Mouse (Mus musculus) neural tube, embryonic 14.5 days (tissue): Measurements from ENCODE around the gene Gabarapl2. TPM values are rescaled to one million over a fixed set of nuclear protein-coding genes. Genes with fewer than 3 reads are reported as not detected.

Experiments
- ATAC-seq: fragments of 200-750 bp; cut with Nextera tagmentation; 2 replicates; pipeline ENCODE4 v1.8.0; 2017; ENCODE audit warnings: low read depth, mild to moderate bottlenecking, moderate TSS enrichment, moderate library complexity
- H3K27ac ChIP-seq: fragments of 300-500 bp; sonication (generic); 2 replicates; pipeline ENCODE4 v1.5.1; 2014; ENCODE audit warnings: low read depth, mild to moderate bottlenecking, control low read depth, low read length, moderate library complexity, mixed read lengths
- H3K27me3 ChIP-seq: fragments of 300-500 bp; sonication (generic); 2 replicates; pipeline ENCODE4 v1.6.1; 2014; ENCODE audit warnings: low read length; ENCODE audit not compliant: control insufficient read depth, insufficient read depth
- H3K36me3 ChIP-seq: fragments of 300-500 bp; sonication (generic); 2 replicates; pipeline ENCODE4 v1.6.1; 2014; ENCODE audit warnings: low read length, mixed read lengths; ENCODE audit not compliant: control insufficient read depth, insufficient read depth
- H3K4me1 ChIP-seq: fragments of 300-500 bp; sonication (generic); 2 replicates; pipeline ENCODE4 v1.6.1; 2014; ENCODE audit warnings: low read length; ENCODE audit not compliant: control insufficient read depth, insufficient read depth
- H3K4me2 ChIP-seq: fragments of 300-500 bp; sonication (generic); 2 replicates; pipeline ENCODE4 v1.6.1; 2014; ENCODE audit warnings: mild to moderate bottlenecking, low read depth, low read length, control low read depth
- H3K4me3 ChIP-seq: fragments of 300-500 bp; sonication (generic); 2 replicates; pipeline ENCODE4 v1.5.1; 2014; ENCODE audit warnings: low read depth, low read length, control low read depth, mixed read lengths
- H3K9ac ChIP-seq: fragments of 300-500 bp; sonication (generic); replicated peaks from 2 replicates; pipeline ENCODE4 v1.6.1; 2014; ENCODE audit warnings: low read depth, mild to moderate bottlenecking, control low read depth, low read length, mixed read lengths
- H3K9me3 ChIP-seq: fragments of 300-500 bp; sonication (generic); 2 replicates; pipeline ENCODE4 v1.6.1; 2016; ENCODE audit warnings: low read length; ENCODE audit not compliant: control insufficient read depth
- WGBS: fragments of 180-500 bp; shearing (Covaris S2); extraction: QIAGEN DNeasy Blood & Tissue Kit; methylation state at CpG from one replicate; pipeline ENCODE4 v1.1.7; 2014; 5-methylcytosine and 5-hydroxymethylcytosine counted together
- polyA plus RNA-seq: library from polyadenylated mRNA; unstranded; fragments of >200 nt; fragmentation: Nextera tagmentation; extraction: Ambion mirVana; gene quantifications from 2 replicates; pipeline ENCODE4 v1.2.1, GENCODE M21; 2014

The Gabarapl2 gene
- polyA plus RNA-seq, 1 experiment from 2014 or later, result 486 TPM

DNA sequence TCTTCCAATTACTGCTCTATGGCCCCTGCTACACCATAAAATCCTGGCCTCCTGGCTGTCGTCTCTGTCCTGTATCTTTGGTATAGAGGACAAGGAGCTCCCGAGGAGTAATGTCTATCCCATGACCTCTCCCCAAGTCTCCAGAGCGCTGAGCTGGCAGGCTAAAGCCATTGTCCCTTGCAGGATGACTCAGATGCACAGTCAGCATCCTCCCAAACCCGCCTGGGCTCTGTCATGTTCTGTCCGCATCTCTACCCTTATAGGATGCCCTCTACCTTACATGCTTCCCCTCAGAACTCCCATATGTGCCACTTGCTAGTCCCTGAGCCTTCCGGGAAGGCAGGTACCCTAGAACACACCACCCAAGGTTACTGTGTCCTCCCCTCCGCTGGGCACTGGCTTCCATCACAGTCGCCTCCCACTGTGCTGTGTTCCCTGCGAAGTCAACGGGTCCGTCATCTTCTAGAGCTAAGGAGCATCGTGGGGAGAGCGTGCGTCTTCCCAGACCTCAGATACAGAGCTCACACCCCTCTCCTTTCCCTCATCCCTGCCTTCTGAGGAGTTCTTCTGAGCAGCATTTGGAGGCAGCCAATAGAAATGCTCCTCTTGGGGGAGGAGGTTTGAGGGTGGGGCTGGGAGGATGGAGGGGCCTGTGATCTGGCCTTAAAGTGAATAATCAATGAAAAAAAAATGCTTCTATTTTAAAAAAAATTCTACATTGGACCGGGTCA is 20.3 kb downstream of the Gabarapl2 start:
- no peak overlapping the region for H3K27ac ChIP-seq
- H3K9ac ChIP-seq, result no peak overlapping the region
- no peaks in the 10 kb centered on the region for H3K27me3 ChIP-seq
- H3K4me3 ChIP-seq, result no peak overlapping the region
- no peaks in the 10 kb centered on the region for H3K9me3 ChIP-seq
- no peaks in the 10 kb centered on the region for H3K4me1 ChIP-seq
- H3K36me3 ChIP-seq, result peaks cover 9% of the 10 kb centered on the region; the same call in 1 of the 2 replicates
- 69% methylated on average over 15 of the region's 15 CpGs for WGBS
- no peak for ATAC-seq
- no peak overlapping the region for H3K4me2 ChIP-seq

DNA sequence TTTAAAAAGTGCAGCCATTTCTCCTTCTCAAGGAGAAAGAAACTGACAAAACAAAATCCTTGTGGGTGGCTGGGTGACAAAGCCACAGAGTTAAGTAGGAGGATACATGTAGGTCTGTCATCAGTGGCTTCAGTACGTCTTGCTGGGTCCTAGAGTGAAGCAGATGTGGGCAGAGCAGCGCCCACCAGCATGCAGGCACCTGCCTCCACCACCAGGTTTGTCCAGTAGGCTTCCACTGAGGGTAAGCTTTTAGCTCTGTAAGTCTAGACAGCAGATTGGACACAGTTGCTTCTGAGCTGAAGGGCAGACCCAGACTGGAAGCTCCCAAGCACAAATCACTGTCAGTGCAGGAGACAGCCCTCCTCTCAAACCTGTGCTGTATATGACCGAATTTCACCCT is 20.8 kb downstream of the Gabarapl2 start:
- H3K27me3 ChIP-seq, result no peaks in the 10 kb centered on the region
- H3K36me3 ChIP-seq, result peaks cover 8% of the 10 kb centered on the region; the same call in 1 of the 2 replicates
- no peak for ATAC-seq
- no peak overlapping the region for H3K4me2 ChIP-seq
- H3K4me3 ChIP-seq, result no peak overlapping the region
- 72% methylated on average over 3 of the region's 3 CpGs for WGBS
- no peak overlapping the region for H3K9ac ChIP-seq
- no peak overlapping the region for H3K27ac ChIP-seq
- no peaks in the 10 kb centered on the region for H3K9me3 ChIP-seq
- H3K4me1 ChIP-seq, result no peaks in the 10 kb centered on the region

DNA sequence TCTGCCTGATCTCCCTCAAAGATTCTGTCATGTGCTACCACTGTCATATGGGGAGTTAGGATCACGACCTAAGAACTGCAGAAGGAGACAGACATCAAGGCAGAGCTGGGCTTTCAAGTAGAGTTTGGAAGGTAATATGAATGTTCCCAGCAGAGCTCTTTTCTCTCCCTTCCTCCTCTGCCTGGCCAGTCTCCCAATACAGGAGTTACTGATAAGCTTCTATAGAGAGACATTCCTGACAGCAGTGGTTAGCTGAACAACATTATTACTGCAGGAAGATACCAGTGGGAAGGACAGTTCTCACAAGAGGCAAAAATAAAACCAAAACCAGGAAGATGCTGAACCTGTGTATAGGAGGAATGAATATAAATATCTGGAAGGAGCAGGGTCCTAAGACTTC is 22.1 kb downstream of the Gabarapl2 start:
- H3K4me1 ChIP-seq, result no peaks in the 10 kb centered on the region
- no peaks in the 10 kb centered on the region for H3K27me3 ChIP-seq
- H3K4me3 ChIP-seq, result no peak overlapping the region
- 84% methylated on average over 1 of the region's 1 CpGs for WGBS
- no peaks in the 10 kb centered on the region for H3K36me3 ChIP-seq
- H3K9me3 ChIP-seq, result no peaks in the 10 kb centered on the region
- H3K4me2 ChIP-seq, result no peak overlapping the region
- H3K9ac ChIP-seq, result no peak overlapping the region
- ATAC-seq, result no peak
- no peak overlapping the region for H3K27ac ChIP-seq

DNA sequence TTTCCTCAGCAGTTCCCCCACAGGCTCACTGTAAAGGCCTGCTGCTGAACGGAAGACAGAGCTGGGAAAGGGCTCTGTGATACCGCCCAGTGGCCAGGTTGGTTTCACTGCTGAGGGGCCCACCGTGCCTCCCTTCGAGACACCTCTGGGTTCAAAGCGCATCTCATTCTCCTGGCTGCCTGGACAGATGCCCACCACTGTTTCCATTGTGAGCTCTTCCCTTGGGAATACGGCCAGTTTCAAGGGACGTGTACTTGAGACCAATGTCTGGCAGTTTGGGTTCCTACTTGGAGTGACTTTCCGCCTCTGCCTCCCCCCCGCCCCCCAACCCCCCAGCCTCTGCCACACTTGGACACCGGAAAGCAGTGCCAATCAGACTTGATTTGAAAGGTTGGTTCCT is 22.6 kb downstream of the Gabarapl2 start:
- 62% methylated on average over 10 of the region's 10 CpGs for WGBS
- H3K36me3 ChIP-seq, result no peaks in the 10 kb centered on the region
- H3K27ac ChIP-seq, result no peak overlapping the region
- no peaks in the 10 kb centered on the region for H3K9me3 ChIP-seq
- H3K4me2 ChIP-seq, result no peak overlapping the region
- ATAC-seq, result no peak
- no peaks in the 10 kb centered on the region for H3K27me3 ChIP-seq
- no peak overlapping the region for H3K4me3 ChIP-seq
- H3K9ac ChIP-seq, result no peak overlapping the region
- H3K4me1 ChIP-seq, result no peaks in the 10 kb centered on the region

DNA sequence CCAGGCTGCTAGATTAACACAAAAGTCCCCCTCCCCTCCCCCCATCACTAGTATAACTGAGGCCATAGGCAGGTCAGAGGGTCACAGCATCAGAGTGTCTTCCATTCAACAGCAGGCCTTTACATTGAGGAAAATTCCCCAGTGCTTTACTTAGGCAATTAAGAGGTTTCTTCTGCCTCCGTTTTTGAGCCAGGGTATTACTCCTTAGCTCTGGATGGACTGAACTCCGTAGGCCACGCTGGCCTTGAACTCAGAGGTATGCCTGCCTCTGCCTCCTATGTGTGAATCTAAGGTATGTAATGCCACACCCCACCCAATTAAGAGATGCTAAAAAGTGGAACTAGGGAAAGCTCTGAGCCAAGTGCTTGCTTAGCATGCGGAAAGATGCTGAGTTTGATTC is 23.0 kb downstream of the Gabarapl2 start:
- Histone ChIP-seq H3K4me2 (no peak overlapping the region), H3K4me1 (no peaks in the 10 kb centered on the region), H3K9me3 (no peaks in the 10 kb centered on the region), H3K9ac (no peak overlapping the region), H3K4me3 (no peak overlapping the region), H3K27me3 (no peaks in the 10 kb centered on the region), H3K27ac (no peak overlapping the region), H3K36me3 (no peaks in the 10 kb centered on the region)
- 83% methylated on average over 4 of the region's 4 CpGs for WGBS
- ATAC-seq, result no peak

DNA sequence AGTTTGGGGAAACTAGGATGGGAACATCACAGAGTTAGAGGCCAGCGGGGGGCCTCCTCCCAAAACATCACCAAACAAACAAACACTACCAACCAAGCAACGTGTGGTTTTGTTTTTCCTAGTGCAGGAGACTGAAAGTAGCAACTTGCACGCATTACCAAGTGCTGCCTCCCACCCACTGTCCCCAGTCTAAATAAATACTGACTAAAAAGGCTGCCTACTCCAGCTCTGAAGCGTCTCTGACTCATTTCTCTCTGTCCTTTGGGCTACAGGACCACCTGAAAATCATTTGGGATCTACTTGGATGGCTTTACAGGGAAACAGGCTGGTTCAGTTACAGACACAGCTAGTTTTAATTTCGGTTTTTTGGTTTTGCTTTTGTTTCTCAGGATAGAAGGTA is 23.8 kb downstream of the Gabarapl2 start:
- Histone ChIP-seq H3K4me1 (no peaks in the 10 kb centered on the region), H3K4me3 (no peak overlapping the region), H3K9me3 (no peaks in the 10 kb centered on the region), H3K9ac (no peak overlapping the region), H3K4me2 (no peak overlapping the region), H3K27ac (no peak overlapping the region), H3K36me3 (no peaks in the 10 kb centered on the region), H3K27me3 (no peaks in the 10 kb centered on the region)
- WGBS, result 71% methylated on average over 5 of the region's 5 CpGs
- ATAC-seq, result no peak

DNA sequence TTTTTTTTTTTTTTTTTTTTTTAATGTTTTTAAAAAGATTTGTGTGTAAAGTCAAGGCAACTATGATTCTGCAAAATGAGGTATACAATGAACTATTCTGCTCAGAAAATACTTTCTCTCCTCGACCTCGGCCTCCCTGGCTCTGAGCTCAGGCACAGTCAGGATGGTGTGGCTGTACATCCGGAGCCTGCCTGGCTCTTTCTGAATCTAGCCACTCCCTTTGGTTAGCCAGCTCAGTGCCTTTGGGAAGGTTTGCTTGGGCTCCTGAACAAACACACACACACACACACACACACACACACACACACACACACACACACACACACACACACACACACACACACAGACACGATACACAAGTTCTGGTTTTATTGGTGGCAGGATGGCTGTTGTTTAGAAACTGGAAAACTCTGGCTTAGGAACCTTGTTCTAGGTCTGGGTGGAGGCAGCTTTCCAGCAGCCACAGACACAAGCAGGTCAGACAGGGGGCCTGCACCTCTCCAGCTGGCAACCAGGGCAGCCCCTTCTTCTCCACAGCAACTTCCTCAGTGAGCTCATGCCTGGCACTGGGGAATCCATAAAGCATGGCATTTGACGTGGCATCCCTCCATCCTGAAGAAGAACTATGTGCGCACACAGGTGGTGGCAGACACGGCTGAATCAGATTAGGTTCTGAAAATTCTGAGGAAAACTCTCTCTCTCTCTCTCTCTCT is 24.5 kb downstream of the Gabarapl2 start:
- no peak overlapping the region for H3K4me3 ChIP-seq
- H3K27ac ChIP-seq, result no peak overlapping the region
- no peak overlapping the region for H3K9ac ChIP-seq
- no peak for ATAC-seq
- H3K36me3 ChIP-seq, result no peaks in the 10 kb centered on the region
- no peaks in the 10 kb centered on the region for H3K4me1 ChIP-seq
- H3K27me3 ChIP-seq, result no peaks in the 10 kb centered on the region
- H3K9me3 ChIP-seq, result no peaks in the 10 kb centered on the region
- WGBS, result 80% methylated on average over 7 of the region's 7 CpGs
- H3K4me2 ChIP-seq, result no peak overlapping the region

DNA sequence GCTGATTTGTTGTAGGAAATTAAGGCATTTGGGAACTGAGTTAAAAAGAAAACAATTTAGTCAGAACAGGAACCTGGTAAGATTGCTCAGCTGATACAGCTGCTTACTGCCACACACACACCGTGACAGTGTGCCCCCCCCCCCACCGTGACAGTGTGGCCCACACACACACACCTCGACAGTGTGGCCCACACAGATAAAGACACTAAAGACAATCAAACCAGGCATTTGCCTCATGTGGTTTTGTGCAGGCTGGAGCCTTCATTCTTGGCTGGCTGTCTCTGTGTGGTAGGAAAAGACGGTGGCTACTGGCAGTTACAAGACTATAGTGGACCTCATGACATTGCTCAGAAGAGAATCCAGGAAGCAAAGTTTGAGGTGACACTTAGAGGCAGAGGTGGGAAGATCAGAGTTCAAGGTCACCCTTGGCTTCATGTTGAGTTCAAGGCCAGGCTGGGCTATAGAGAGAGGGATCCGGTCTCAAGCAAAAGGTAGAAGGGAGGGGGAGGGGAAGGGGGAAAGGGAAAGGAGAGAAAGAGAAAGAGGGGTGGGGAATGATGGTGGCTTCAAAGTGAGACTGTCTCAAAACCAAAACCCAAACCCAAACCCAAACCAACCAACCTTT is 26.9 kb downstream of the Gabarapl2 start:
- no peak overlapping the region for H3K27ac ChIP-seq
- no peaks in the 10 kb centered on the region for H3K36me3 ChIP-seq
- no peak overlapping the region for H3K4me2 ChIP-seq
- H3K4me1 ChIP-seq, result no peaks in the 10 kb centered on the region
- 81% methylated on average over 5 of the region's 5 CpGs for WGBS
- H3K9me3 ChIP-seq, result no peaks in the 10 kb centered on the region
- ATAC-seq, result no peak
- no peaks in the 10 kb centered on the region for H3K27me3 ChIP-seq
- no peak overlapping the region for H3K9ac ChIP-seq
- H3K4me3 ChIP-seq, result no peak overlapping the region

DNA sequence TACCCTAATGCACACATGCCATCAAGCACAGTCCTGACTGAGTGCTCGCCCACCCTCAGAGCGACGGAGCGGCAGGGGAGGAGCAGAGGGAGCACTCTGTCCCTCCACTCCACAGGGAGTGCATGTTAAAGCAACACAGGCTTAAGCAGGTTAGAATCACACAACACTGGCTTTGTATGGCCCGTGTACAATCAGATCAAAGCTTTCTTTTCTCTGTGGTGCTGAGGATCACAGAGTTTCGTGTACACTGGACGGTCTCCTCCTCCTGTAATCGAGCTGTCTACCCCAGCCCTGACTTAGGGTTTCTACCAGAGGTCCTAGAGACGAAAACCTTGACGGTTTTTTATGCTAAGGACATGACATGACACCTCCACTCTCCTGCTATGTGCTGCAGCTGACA is 28.0 kb downstream of the Gabarapl2 start:
- no peaks in the 10 kb centered on the region for H3K4me1 ChIP-seq
- no peak overlapping the region for H3K9ac ChIP-seq
- no peak overlapping the region for H3K4me2 ChIP-seq
- no peak overlapping the region for H3K4me3 ChIP-seq
- H3K27me3 ChIP-seq, result no peaks in the 10 kb centered on the region
- H3K9me3 ChIP-seq, result no peaks in the 10 kb centered on the region
- 81% methylated on average over 10 of the region's 10 CpGs for WGBS
- H3K36me3 ChIP-seq, result no peaks in the 10 kb centered on the region
- no peak for ATAC-seq
- H3K27ac ChIP-seq, result no peak overlapping the region
